Mouse (Mus musculus) heart, embryonic 14.5 days (tissue): ENCODE measurements around the gene Nxph1. TPM values are rescaled to one million over a fixed set of nuclear protein-coding genes. Genes with fewer than 3 reads are reported as not detected.

ENCODE experiments used
- ATAC-seq: fragments of 200-750 bp; cut with Nextera tagmentation; 2 replicates; pipeline ENCODE4 v1.8.0; 2017; ENCODE audit warnings: low read depth, moderate TSS enrichment; ENCODE audit not compliant: insufficient number of reproducible peaks, insufficient read depth, low FRiP score
- H3K27ac ChIP-seq, 2 experiments: fragments of 200-500 bp in 1 of 2; fragments of 300-500 bp in 1 of 2; sonication (generic) in 1 of 2; replicated peaks in 1 of 2; 2 replicates each; pipeline ENCODE4 v1.5.1; 2012 to 2014; ENCODE audit warnings: low read depth in 2 of 2, low read length in 2 of 2, control low read depth in 1 of 2, mild to moderate bottlenecking in 1 of 2, mixed read lengths in 1 of 2; ENCODE audit not compliant: control insufficient read depth in 1 of 2, insufficient read depth in 1 of 2
- H3K27me3 ChIP-seq: fragments of 300-500 bp; sonication (generic); 2 replicates; pipeline ENCODE4 v1.6.1; 2014; ENCODE audit warnings: mild to moderate bottlenecking, low read length, control low read depth; ENCODE audit not compliant: control insufficient read depth, insufficient read depth
- H3K36me3 ChIP-seq: fragments of 300-500 bp; sonication (generic); 2 replicates; pipeline ENCODE4 v1.6.1; 2014; ENCODE audit warnings: mild to moderate bottlenecking, control low read depth, low read length, mixed read lengths; ENCODE audit not compliant: control insufficient read depth, insufficient read depth
- H3K4me1 ChIP-seq, 2 experiments: fragments of 200-500 bp in 1 of 2; fragments of 300-500 bp in 1 of 2; sonication (generic) in 1 of 2; 2 replicates each; pipeline ENCODE4 v1.6.1; 2012 to 2014; ENCODE audit warnings: low read length in 2 of 2, control low read depth in 1 of 2, mixed read lengths in 1 of 2; ENCODE audit not compliant: control insufficient read depth in 2 of 2, insufficient read depth in 2 of 2
- H3K4me2 ChIP-seq: fragments of 300-500 bp; sonication (generic); 2 replicates; pipeline ENCODE4 v1.6.1; 2014; ENCODE audit warnings: mild to moderate bottlenecking, low read length
- H3K4me3 ChIP-seq, 2 experiments: fragments of 200-500 bp in 1 of 2; fragments of 300-500 bp in 1 of 2; sonication (generic) in 1 of 2; 2 replicates each; pipeline ENCODE4 v1.5.1; 2012 to 2014; ENCODE audit warnings: low read length in 2 of 2, mild to moderate bottlenecking in 2 of 2, control low read depth in 1 of 2, low read depth in 1 of 2, moderate library complexity in 1 of 2; ENCODE audit not compliant: control insufficient read depth in 1 of 2, insufficient read depth in 1 of 2
- H3K9ac ChIP-seq: fragments of 300-500 bp; sonication (generic); 2 replicates; pipeline ENCODE4 v1.6.1; 2014; ENCODE audit warnings: mild to moderate bottlenecking, low read length
- H3K9me3 ChIP-seq: fragments of 300-500 bp; sonication (generic); 2 replicates; pipeline ENCODE4 v1.6.1; 2016; ENCODE audit warnings: low read length, control low read depth; ENCODE audit not compliant: control insufficient read depth
- WGBS: fragments of 180-500 bp; shearing (Covaris S2); extraction: QIAGEN DNeasy Blood & Tissue Kit; methylation state at CpG from one replicate; pipeline ENCODE4 v1.1.7; 2014; 5-methylcytosine and 5-hydroxymethylcytosine counted together
- polyA plus RNA-seq: library from polyadenylated mRNA; unstranded; fragments of >200 nt; fragmentation: Nextera tagmentation; extraction: Ambion mirVana; gene quantifications from 2 replicates; pipeline ENCODE4 v1.2.1, GENCODE M21; 2014

The Nxph1 gene
- 0.24 and 0.28 TPM in 2 replicates for polyA plus RNA-seq

DNA sequence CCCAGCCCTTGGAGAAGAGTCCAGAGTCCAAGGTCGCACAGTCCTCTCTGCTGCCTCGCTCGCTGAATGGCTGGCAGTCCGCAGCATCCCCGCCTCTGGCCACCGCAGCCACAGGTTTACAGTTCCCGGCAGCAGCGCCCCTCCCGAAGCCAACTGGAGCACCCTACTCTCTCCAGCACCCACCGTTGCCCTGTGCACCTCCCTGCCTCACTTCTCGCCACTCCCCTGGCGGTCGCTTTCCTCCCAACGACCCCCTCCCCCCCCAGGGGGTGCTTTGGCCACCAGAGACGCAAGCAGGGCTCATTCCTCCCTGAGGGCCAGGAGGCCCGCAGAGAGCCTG, at the start of gene Nxph1:
Gene Nxph1 (plus strand): TSS at position 301 of the 340 bp plus-strand sequence.
- Histone ChIP-seq H3K9me3 (no peaks in the 10 kb centered on the region), H3K4me1 (peaks cover 2 to 18% of the 10 kb centered on the region in 2 experiments; a peak in 3 of 4 replicates), H3K4me2 (peak within 1 kb of the TSS; percentile 58), H3K36me3 (no peaks in the 10 kb centered on the region), H3K27me3 (peaks cover 71% of the 10 kb centered on the region), H3K27ac (no peak within 1 kb of the TSS), H3K4me3 (peak within 1 kb of the TSS; percentile 14 to 30; a peak in 3 of 4 replicates), H3K9ac (no peak within 1 kb of the TSS)
- 1% methylated on average over 16 of the region's 16 CpGs for WGBS
- no peak for ATAC-seq

- H3K4me2 ChIP-seq = no peak overlapping the region
- no peak overlapping the region for H3K9ac ChIP-seq
- no peaks in the 10 kb centered on the region for H3K4me1 ChIP-seq
- H3K36me3 ChIP-seq = no peaks in the 10 kb centered on the region
- no peak overlapping the region for H3K4me3 ChIP-seq
- WGBS = 71% methylated on average over 7 of the region's 7 CpGs
- no peak for ATAC-seq
- no peak overlapping the region for H3K27ac ChIP-seq
- H3K9me3 ChIP-seq = no peaks in the 10 kb centered on the region
- H3K27me3 ChIP-seq = no peaks in the 10 kb centered on the region
These were observed 48.1 kb upstream of the Nxph1 start for GRCm38 (mm10) chr6:8900021-8900728.

- no peak for ATAC-seq
- Histone ChIP-seq H3K4me3 (no peak overlapping the region), H3K27me3 (no peaks in the 10 kb centered on the region), H3K4me2 (no peak overlapping the region), H3K9me3 (no peaks in the 10 kb centered on the region), H3K9ac (no peak overlapping the region), H3K4me1 (no peaks in the 10 kb centered on the region), H3K27ac (no peak overlapping the region), H3K36me3 (no peaks in the 10 kb centered on the region)
- WGBS = 77% methylated on average over 2 of the region's 2 CpGs
These were observed 47.5 kb upstream of the Nxph1 start for GRCm38 (mm10) chr6:8900729-8901122.

- no peaks in the 10 kb centered on the region for H3K4me1 ChIP-seq
- no peak overlapping the region for H3K4me2 ChIP-seq
- WGBS = 71% methylated on average over 3 of the region's 3 CpGs
- H3K27me3 ChIP-seq = no peaks in the 10 kb centered on the region
- no peak overlapping the region for H3K27ac ChIP-seq
- ATAC-seq = no peak
- no peak overlapping the region for H3K9ac ChIP-seq
- H3K36me3 ChIP-seq = no peaks in the 10 kb centered on the region
- no peak overlapping the region for H3K4me3 ChIP-seq
- H3K9me3 ChIP-seq = no peaks in the 10 kb centered on the region
These were observed 40.3 kb upstream of the Nxph1 start for GRCm38 (mm10) chr6:8907917-8908316.

DNA sequence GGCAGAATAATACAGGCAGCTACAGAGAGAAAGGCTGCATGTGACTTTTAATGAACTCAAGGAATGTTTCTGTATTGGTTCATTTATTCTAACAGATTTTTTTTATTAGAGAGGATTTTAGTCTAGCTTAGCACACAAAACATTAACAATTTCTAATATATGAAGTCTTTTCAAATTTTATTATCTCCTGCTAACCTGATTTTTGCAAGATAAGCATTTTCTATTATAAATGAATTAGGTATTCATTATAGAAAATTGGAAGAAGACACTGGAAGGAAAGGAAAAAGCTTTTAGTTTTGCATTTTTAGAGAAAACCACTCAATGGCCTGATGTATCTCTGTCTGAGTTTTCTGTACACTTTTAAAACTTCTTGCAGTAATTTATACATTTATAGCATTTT, 34.8 kb upstream of the Nxph1 start:
- no peak overlapping the region for H3K9ac ChIP-seq
- H3K4me2 ChIP-seq = no peak overlapping the region
- no peaks in the 10 kb centered on the region for H3K27me3 ChIP-seq
- H3K4me1 ChIP-seq = no peaks in the 10 kb centered on the region
- no peak for ATAC-seq
- no peaks in the 10 kb centered on the region for H3K36me3 ChIP-seq
- no peak overlapping the region for H3K27ac ChIP-seq
- no peaks in the 10 kb centered on the region for H3K9me3 ChIP-seq
- no peak overlapping the region for H3K4me3 ChIP-seq

GRCm38 (mm10) chr6:8914682-8915081, 33.5 kb upstream of the Nxph1 start:
- 77% methylated on average over 3 of the region's 3 CpGs for WGBS
- Histone ChIP-seq H3K4me1 (no peaks in the 10 kb centered on the region), H3K9ac (no peak overlapping the region), H3K4me3 (no peak overlapping the region), H3K9me3 (no peaks in the 10 kb centered on the region), H3K27me3 (no peaks in the 10 kb centered on the region), H3K36me3 (no peaks in the 10 kb centered on the region), H3K4me2 (no peak overlapping the region), H3K27ac (no peak overlapping the region)
- ATAC-seq = no peak

GRCm38 (mm10) chr6:8924481-8924880, 23.8 kb upstream of the Nxph1 start:
- H3K4me1 ChIP-seq = no peaks in the 10 kb centered on the region
- no peaks in the 10 kb centered on the region for H3K9me3 ChIP-seq
- ATAC-seq = no peak
- H3K27ac ChIP-seq = no peak overlapping the region
- 61% methylated on average over 6 of the region's 6 CpGs for WGBS
- no peak overlapping the region for H3K9ac ChIP-seq
- no peaks in the 10 kb centered on the region for H3K36me3 ChIP-seq
- H3K4me3 ChIP-seq = no peak overlapping the region
- no peak overlapping the region for H3K4me2 ChIP-seq
- no peaks in the 10 kb centered on the region for H3K27me3 ChIP-seq

DNA sequence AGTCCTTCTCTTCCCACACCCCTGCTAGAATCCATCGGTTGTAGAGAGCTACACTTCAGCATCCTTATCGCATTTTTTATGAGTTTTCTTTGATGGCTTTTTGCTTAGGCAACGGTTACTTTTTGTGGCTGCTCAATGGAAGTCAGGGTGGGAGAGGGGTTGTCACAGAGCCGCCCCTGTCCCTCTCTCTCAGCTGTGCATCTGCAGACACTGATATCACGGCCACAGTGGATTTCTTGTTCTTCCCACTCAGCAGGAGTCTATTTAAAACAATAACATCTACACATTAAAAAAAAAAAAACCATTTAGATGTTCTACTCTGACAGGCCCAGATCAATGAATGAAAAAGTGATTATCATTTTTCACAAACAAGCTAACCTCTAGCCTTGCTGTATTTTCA, 13.0 kb upstream of the Nxph1 start:
- Histone ChIP-seq H3K9ac (no peak overlapping the region), H3K36me3 (no peaks in the 10 kb centered on the region), H3K27ac (no peak overlapping the region), H3K4me3 (no peak overlapping the region), H3K9me3 (no peaks in the 10 kb centered on the region), H3K4me2 (no peak overlapping the region), H3K4me1 (no peaks in the 10 kb centered on the region), H3K27me3 (no peaks in the 10 kb centered on the region)
- 39% methylated on average over 5 of the region's 5 CpGs for WGBS
- ATAC-seq = no peak
